21 mouse cellular contexts compared by ENCODE assay signal in genomic region chr2:134641372-134641771, GRCm38 (mm10). TPM values are rescaled to one million over a fixed set of nuclear protein-coding genes. Genes with fewer than 3 reads are reported as not detected.
DNase-seq lines count a peak whose midpoint lies in the region; ATAC-seq and TF ChIP-seq lines count a peak whose summit lies in the region.
"Had no signal": no experiment of that assay in that cellular context is flagged by ENCODE, and none has a peak within 500 bp of the region (broad histone marks: within the 10 kb centered on the region; RNA-seq: fewer than 3 reads in every experiment).

No protein-coding gene starts in this region.

- intact Hi-C loops in left cerebral cortex, adult 2 months (cut with DNase I), result no loop called here
- intact Hi-C loops in left cerebral cortex, postnatal 10 days (cut with DNase I), result no loop called here

- TF ChIP-seq POLR2A in cerebellum, adult 2 months (IDR thresholded peaks at IDR 0.05; ENCODE audit: borderline replicate concordance, insufficient read depth, low read length), result no peak
- no peak for TF ChIP-seq POLR2A in cortical plate, adult 2 months (IDR thresholded peaks at IDR 0.05; ENCODE audit: extremely low read depth, insufficient read depth, low read length)

- DNase-seq in cerebellum, adult 2 months, result no peak
- no peak for DNase-seq in left cerebral cortex, adult 2 months (ENCODE audit: extremely low spot score in 1 of 2, low spot score in 2 of 2)
- no peak for DNase-seq in left cerebral cortex, postnatal 10 days (ENCODE audit: extremely low spot score in 1 of 2, low spot score in 2 of 2)
- DNase-seq in retina, embryonic 14.5 days (ENCODE audit: low spot score), result no peak
- DNase-seq: adrenal gland, postnatal 14 days; cerebellum, adult 18-20 months; gastrocnemius, postnatal 14 days; kidney, adult 8-10 months; kidney, postnatal 36 days; lung, embryonic 14.5 days; lung, postnatal 4 days; retina, postnatal 1 day; thymus, adult 2 months had no signal

- WGBS in cerebellum, adult 2 months, result 74% methylated on average over 5 of the region's 5 CpGs
- WGBS in neural tube, embryonic 13.5 days, result 87% methylated on average over 5 of the region's 5 CpGs

- H3K4me2 ChIP-seq in neural tube, embryonic 13.5 days, result peak overlapping the region; percentile 75
- H3K4me2 ChIP-seq: limb, embryonic 15.5 days; lung, embryonic 14.5 days; stomach, embryonic 15.5 days had no signal

- H3K36me3 ChIP-seq in neural tube, embryonic 13.5 days, result 0 out of 2 replicates have a peak, but pooled peaks cover 6% of the 10 kb centered on the region
- H3K36me3 ChIP-seq: limb, embryonic 15.5 days; midbrain, embryonic 12.5 days; stomach, embryonic 15.5 days had no signal

- no peak overlapping the region; the same call in 1 of the 2 replicates for H3K9ac ChIP-seq in neural tube, embryonic 13.5 days
- H3K9ac ChIP-seq: limb, embryonic 15.5 days; lung, embryonic 14.5 days; midbrain, embryonic 12.5 days; stomach, embryonic 15.5 days had no signal

- no peaks in the 10 kb centered on the region for H3K9me3 ChIP-seq in neural tube, embryonic 13.5 days
- H3K9me3 ChIP-seq: limb, embryonic 15.5 days; midbrain, embryonic 12.5 days; stomach, embryonic 15.5 days had no signal

- H3K27me3 ChIP-seq in cerebellum, adult 2 months (ENCODE audit: control insufficient read depth, insufficient read depth, low read length), result no peaks in the 10 kb centered on the region
- H3K27me3 ChIP-seq in neural tube, embryonic 13.5 days, result no peaks in the 10 kb centered on the region
- H3K27me3 ChIP-seq: limb, embryonic 15.5 days; midbrain, embryonic 12.5 days; stomach, embryonic 15.5 days had no signal

- peaks cover 3% of the 10 kb centered on the region; the same call in 1 of the 2 replicates for H3K4me1 ChIP-seq in cerebellum, adult 2 months (ENCODE audit: control insufficient read depth, insufficient read depth, low read length)
- peaks cover 6% of the 10 kb centered on the region for H3K4me1 ChIP-seq in cortical plate, adult 2 months (ENCODE audit: control insufficient read depth, insufficient read depth, low read length)
- H3K4me1 ChIP-seq in neural tube, embryonic 13.5 days (replicated peaks), result peaks cover 47% of the 10 kb centered on the region
- H3K4me1 ChIP-seq: stomach, embryonic 15.5 days had no signal

- ATAC-seq in cerebellum, adult (ENCODE audit: insufficient number of reproducible peaks, low FRiP score, low TSS enrichment), result no peak
- ATAC-seq in neural tube, embryonic 13.5 days (ENCODE audit: low read depth), result no peak
- no peak for ATAC-seq in erythroblast, adult 5-6 weeks (replicated peaks; ENCODE audit: low FRiP score, poor library complexity, severe bottlenecking)
- ATAC-seq: activated CD4-positive, CD25-positive, alpha-beta regulatory T cell, adult 4 months had no signal

- no peak for TF ChIP-seq CTCF in cerebellum, adult 2 months (IDR thresholded peaks at IDR 0.05; ENCODE audit: borderline replicate concordance, insufficient read depth, low read depth, low read length)
- no peak for TF ChIP-seq CTCF in left cerebral cortex, adult 2 months (IDR thresholded peaks at IDR 0.05)
- no peak for TF ChIP-seq CTCF in cortical plate, adult 2 months (IDR thresholded peaks at IDR 0.05; ENCODE audit: extremely low read depth, insufficient read depth, low read length)

- no peak overlapping the region for H3K27ac ChIP-seq in cerebellum, adult 2 months (ENCODE audit: insufficient read depth, low read length)
- H3K27ac ChIP-seq in left cerebral cortex, adult 2 months, result no peak overlapping the region
- no peak overlapping the region for H3K27ac ChIP-seq in cortical plate, adult 2 months (ENCODE audit: insufficient read depth, low read length)
- H3K27ac ChIP-seq in neural tube, embryonic 13.5 days (replicated peaks), result no peak overlapping the region
- H3K27ac ChIP-seq: limb, embryonic 15.5 days; midbrain, embryonic 12.5 days; stomach, embryonic 15.5 days had no signal

- peak overlapping the region; percentile 9 for H3K4me3 ChIP-seq in cerebellum, adult 2 months (replicated peaks; ENCODE audit: insufficient read depth, low read depth, low read length)
- H3K4me3 ChIP-seq in left cerebral cortex, adult 2 months, result peak overlapping the region; percentile 13; the same call in 1 of the 2 replicates
- H3K4me3 ChIP-seq in cortical plate, adult 2 months (ENCODE audit: insufficient read depth, low read length), result peak overlapping the region; percentile 65; the same call in 1 of the 2 replicates
- H3K4me3 ChIP-seq in neural tube, embryonic 13.5 days, result peak overlapping the region; percentile 65; the same call in 1 of the 2 replicates
- H3K4me3 ChIP-seq: limb, embryonic 15.5 days; stomach, embryonic 15.5 days had no signal

RNA-seq across cellular contexts. Expression of gene Tmx4, which starts 2.6 kb away (rescaled TPM):
- 66.8 and 72.3 TPM in 2 replicates for polyA plus RNA-seq in cerebellum, adult 2 months (2012; rRNA removed)
- 100 to 1,000 TPM; 169 to 185 TPM for total RNA-seq in left cerebral cortex, adult 2 months (2021)
- 100 to 1,000 TPM; 139 to 141 TPM for total RNA-seq in left cerebral cortex, postnatal 10 days (2021)
- 64.6 and 69.9 TPM in 2 replicates for polyA plus RNA-seq in cortical plate, adult 2 months (2012; rRNA removed)
- 65.2 and 75.7 TPM in 2 replicates for polyA plus RNA-seq in neural tube, embryonic 13.5 days (2015; fragmentation: Nextera tagmentation; extraction: Ambion mirVana)
- 29.7 and 43.0 TPM in 2 replicates for total RNA-seq in erythroblast, adult 5-6 weeks (2015; ENCODE audit: low replicate concordance)
- 42.9 and 54.6 TPM in 2 replicates for total RNA-seq in erythroblast, adult 5-6 weeks (2017; ENCODE audit: low replicate concordance)

Comparison
In these comparisons a context has a peak if more than half of its experiments do, and no peak if none do; other contexts are left out.
1. H3K4me3 ChIP-seq: peak in every context shown above with its lines; median percentile 65 in cortical plate, adult 2 months; 65 in neural tube, embryonic 13.5 days; 13 in left cerebral cortex, adult 2 months; 9 in cerebellum, adult 2 months.